Mouse (Mus musculus) neural tube, embryonic 15.5 days (tissue): ENCODE measurements at regions not wholly inside any gene's neighbourhood (a gene's known extent, or its start where the extent isn't known, plus 50 kb on each side); places are given as distances from the start of the nearest gene placed in this dataset.

Experiments
- ATAC-seq: fragments of 200-750 bp; cut with Nextera tagmentation; 2 replicates; pipeline ENCODE4 v1.8.0; 2017; ENCODE audit warnings: mild to moderate bottlenecking, moderate TSS enrichment, moderate library complexity; ENCODE audit not compliant: low FRiP score
- H3K27ac ChIP-seq: fragments of 300-500 bp; sonication (generic); replicated peaks from 2 replicates; pipeline ENCODE4 v1.5.1; 2015; ENCODE audit warnings: mild to moderate bottlenecking, inconsistent platforms
- H3K27me3 ChIP-seq: fragments of 300-500 bp; sonication (generic); replicated peaks from 2 replicates; pipeline ENCODE4 v1.6.1; 2015; ENCODE audit warnings: inconsistent platforms
- H3K36me3 ChIP-seq: fragments of 300-500 bp; sonication (generic); 2 replicates; pipeline ENCODE4 v1.6.1; 2015; ENCODE audit warnings: inconsistent platforms
- H3K4me1 ChIP-seq: fragments of 300-500 bp; sonication (generic); 2 replicates; pipeline ENCODE4 v1.6.1; 2015; ENCODE audit warnings: inconsistent platforms
- H3K4me2 ChIP-seq: fragments of 300-500 bp; sonication (generic); 2 replicates; pipeline ENCODE4 v1.6.1; 2015; ENCODE audit warnings: inconsistent platforms, mild to moderate bottlenecking, moderate library complexity
- H3K4me3 ChIP-seq: fragments of 300-500 bp; sonication (generic); replicated peaks from 2 replicates; pipeline ENCODE4 v1.5.1; 2015; ENCODE audit warnings: mild to moderate bottlenecking, inconsistent platforms
- H3K9ac ChIP-seq: fragments of 300-500 bp; sonication (generic); replicated peaks from 2 replicates; pipeline ENCODE4 v1.6.1; 2015; ENCODE audit warnings: mild to moderate bottlenecking, inconsistent platforms
- H3K9me3 ChIP-seq: fragments of 300-500 bp; sonication (generic); replicated peaks from 2 replicates; pipeline ENCODE4 v1.6.1; 2016; ENCODE audit warnings: inconsistent platforms
- WGBS: fragments of 180-500 bp; shearing (Covaris S2); methylation state at CpG from one replicate; pipeline ENCODE4 v1.1.7; 2015; ENCODE audit warnings: mixed read lengths; 5-methylcytosine and 5-hydroxymethylcytosine counted together

DNA sequence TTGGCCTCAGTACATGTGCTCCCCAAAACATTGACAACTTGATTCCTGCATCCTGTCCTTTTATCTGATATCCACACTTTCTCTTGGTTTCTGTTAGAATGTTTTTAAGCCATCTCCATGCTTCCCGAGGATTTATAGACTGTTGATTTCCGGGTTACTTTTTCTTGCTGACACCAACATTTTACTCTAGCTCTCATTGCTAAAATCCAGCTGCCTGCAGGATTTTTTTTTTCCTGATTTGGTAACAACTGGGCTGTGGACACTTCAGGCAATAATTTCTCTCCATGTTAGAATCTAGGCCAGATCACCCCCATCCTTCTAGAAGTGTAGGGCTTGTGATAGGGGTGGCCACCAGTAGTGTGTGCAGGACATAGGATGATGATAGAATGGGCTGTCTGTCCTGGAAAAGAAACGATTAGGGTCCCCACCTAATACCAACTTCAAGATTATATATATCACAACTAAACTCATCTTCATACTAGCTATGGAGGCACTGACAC, 182.6 kb downstream of the Clic5 start:
- H3K9ac ChIP-seq = no peak overlapping the region
- no peaks in the 10 kb centered on the region for H3K36me3 ChIP-seq
- ATAC-seq = no peak
- no peak overlapping the region for H3K27ac ChIP-seq
- H3K4me1 ChIP-seq = no peaks in the 10 kb centered on the region
- H3K27me3 ChIP-seq = no peaks in the 10 kb centered on the region
- 86% methylated on average over 3 of the region's 3 CpGs for WGBS
- H3K4me2 ChIP-seq = no peak overlapping the region
- no peaks in the 10 kb centered on the region; the same call in 1 of the 2 replicates for H3K9me3 ChIP-seq
- no peak overlapping the region for H3K4me3 ChIP-seq

DNA sequence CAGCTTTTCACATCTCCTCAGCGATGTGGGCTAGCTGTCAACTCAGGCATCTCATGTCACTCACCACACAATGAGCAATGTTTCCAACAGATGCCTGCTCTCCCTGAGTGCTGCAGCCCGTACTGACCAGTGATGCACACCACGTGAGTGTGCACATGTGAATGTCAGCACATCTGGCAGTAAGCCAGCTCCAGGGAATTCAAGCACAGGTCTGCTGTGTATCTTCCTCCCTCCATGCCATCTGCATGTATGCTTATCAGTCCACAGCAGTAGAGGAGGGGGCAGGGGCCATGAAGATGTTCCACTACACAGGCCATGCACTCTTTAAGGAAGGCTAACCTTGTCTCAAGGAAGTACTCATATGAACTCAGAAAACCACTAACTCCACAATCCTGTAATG, 183.2 kb downstream of the Clic5 start:
- 69% methylated on average over 3 of the region's 3 CpGs for WGBS
- no peak overlapping the region for H3K4me2 ChIP-seq
- no peak overlapping the region for H3K27ac ChIP-seq
- H3K27me3 ChIP-seq = no peaks in the 10 kb centered on the region
- no peaks in the 10 kb centered on the region for H3K4me1 ChIP-seq
- H3K9ac ChIP-seq = no peak overlapping the region
- no peak for ATAC-seq
- no peaks in the 10 kb centered on the region for H3K36me3 ChIP-seq
- H3K9me3 ChIP-seq = no peaks in the 10 kb centered on the region; the same call in 1 of the 2 replicates
- no peak overlapping the region for H3K4me3 ChIP-seq

DNA sequence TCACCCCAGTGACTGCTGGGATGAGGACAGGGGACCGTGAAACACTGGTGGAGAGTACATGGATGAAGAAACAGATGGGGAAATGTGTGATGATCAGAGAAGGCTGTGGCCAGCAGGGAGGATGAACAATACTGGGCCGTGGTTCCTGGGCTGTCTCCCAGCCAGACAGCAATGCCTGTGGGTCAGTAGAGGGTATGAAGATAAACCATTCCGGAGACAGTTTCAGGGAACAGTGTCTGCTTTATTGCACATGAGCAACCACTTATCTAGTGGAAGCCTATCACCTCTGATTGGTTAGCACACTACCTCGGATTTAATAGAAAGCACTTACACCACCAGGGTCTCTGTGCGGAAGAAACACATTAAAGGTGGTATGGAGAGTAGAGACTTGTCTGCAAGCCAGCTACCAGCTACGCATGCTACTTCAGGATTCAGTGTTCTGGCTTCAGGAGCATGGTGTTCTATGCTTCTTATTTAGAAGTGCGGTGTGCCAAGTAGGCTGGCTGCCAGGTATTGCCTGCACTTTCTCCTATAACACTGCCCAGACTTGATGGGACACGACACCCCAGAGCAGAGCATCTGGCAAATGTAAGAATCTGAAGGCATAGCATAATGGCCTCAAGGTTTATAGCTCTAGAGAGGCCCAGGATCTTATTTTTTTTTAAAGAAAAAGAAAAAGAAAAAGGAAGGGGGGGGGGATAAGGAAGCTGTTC, 185.5 kb downstream of the Clic5 start:
- Histone ChIP-seq H3K27me3 (no peaks in the 10 kb centered on the region), H3K4me1 (no peaks in the 10 kb centered on the region), H3K9me3 (no peaks in the 10 kb centered on the region; the same call in 1 of the 2 replicates), H3K27ac (no peak overlapping the region), H3K9ac (no peak overlapping the region), H3K4me3 (no peak overlapping the region), H3K36me3 (no peaks in the 10 kb centered on the region), H3K4me2 (no peak overlapping the region)
- ATAC-seq = no peak
- 83% methylated on average over 8 of the region's 8 CpGs for WGBS

DNA sequence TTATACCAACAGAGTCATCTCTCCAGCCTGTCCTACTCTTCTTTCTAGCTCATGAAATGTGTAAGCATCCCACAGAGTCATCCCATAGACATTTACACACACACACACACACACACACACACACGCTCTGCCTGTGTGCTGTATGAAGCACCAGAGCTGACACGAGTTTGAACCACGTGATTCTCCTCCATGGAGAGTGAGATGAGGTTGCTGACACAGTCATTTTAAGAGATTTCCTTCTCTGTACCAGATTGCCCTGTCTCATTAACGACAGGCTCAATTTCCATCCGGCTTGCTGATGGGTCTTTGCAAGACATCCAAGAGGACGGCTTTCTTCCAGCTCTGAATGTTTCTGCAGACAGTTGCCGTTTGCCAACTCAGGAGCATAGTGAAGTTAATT, 190.0 kb downstream of the Clic5 start:
- Histone ChIP-seq H3K27me3 (no peaks in the 10 kb centered on the region), H3K36me3 (no peaks in the 10 kb centered on the region), H3K9ac (no peak overlapping the region), H3K27ac (no peak overlapping the region), H3K4me1 (no peaks in the 10 kb centered on the region), H3K9me3 (no peaks in the 10 kb centered on the region), H3K4me3 (no peak overlapping the region), H3K4me2 (no peak overlapping the region)
- ATAC-seq = no peak
- 71% methylated on average over 7 of the region's 7 CpGs for WGBS

DNA sequence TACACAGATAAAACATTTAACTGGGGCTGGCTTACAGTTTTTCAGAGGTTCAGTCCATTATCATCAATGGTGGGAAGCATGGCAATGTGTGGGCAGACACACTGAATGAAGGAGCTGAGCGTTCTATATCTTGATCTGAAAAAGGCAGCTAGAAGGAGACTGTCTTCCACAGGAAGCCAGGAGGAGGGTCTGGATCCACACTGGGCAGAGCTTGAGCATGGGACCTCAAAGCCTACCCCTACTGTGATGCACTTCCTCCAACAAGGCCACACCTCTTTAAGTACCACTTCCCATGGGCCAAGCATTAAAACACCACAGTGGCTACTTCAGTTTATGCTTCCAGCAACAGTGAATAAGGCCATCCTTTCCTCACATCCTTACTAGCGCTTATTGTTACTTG, 200.5 kb downstream of the Clic5 start:
- Histone ChIP-seq H3K27ac (no peak overlapping the region), H3K36me3 (no peaks in the 10 kb centered on the region), H3K4me3 (no peak overlapping the region), H3K9me3 (no peaks in the 10 kb centered on the region), H3K4me1 (no peaks in the 10 kb centered on the region), H3K4me2 (no peak overlapping the region), H3K9ac (no peak overlapping the region), H3K27me3 (no peaks in the 10 kb centered on the region; the same call in 1 of the 2 replicates)
- peak; percentile 31; the same call in 1 of the 2 replicates for ATAC-seq
- 89% methylated on average over 2 of the region's 2 CpGs for WGBS

DNA sequence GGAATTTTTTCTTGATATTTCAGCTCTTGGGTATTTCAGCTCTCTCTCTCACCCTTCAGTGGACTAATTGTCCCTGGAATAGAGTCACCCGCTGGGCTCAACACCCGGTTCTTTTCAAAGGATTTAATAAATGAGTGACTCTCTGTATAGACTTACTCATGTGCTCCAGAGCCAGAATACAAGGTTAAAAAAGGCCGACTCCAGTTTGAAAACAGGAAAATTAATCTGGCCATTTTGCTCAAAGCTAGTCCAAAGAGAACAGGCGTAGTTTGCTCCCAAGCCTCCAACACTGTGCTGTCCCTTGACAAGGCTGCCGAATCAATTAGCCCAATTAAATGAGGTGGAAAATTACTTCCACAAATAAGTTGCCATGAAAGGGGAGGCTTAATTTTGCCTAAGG, 209.4 kb downstream of the Clic5 start:
- WGBS = 15% methylated on average over 5 of the region's 5 CpGs
- H3K27me3 ChIP-seq = peaks cover 21% of the 10 kb centered on the region
- H3K4me2 ChIP-seq = no peak overlapping the region
- no peaks in the 10 kb centered on the region for H3K36me3 ChIP-seq
- no peak overlapping the region for H3K4me3 ChIP-seq
- no peak overlapping the region for H3K27ac ChIP-seq
- H3K9me3 ChIP-seq = no peaks in the 10 kb centered on the region
- H3K4me1 ChIP-seq = peaks cover 9% of the 10 kb centered on the region
- peak; percentile 61; the same call in 1 of the 2 replicates for ATAC-seq
- no peak overlapping the region for H3K9ac ChIP-seq

DNA sequence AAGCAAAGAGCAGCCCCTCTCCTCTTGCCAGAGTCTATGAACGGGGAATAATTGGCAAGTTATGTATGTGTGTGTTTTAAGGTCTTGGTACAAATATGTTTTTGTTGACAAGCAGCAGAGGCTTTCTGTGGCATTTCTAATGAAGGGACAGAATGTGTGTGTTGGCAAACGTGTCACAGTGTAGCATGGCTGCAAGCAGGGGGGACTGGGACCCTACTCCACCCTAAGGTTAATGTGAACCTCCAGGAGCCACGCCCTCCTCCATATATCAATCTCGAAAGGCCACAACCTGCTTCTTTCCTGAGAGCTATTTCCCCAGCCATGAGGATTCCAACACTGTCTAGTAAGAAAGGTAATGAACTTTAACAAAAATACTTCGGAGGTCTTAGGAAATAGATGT, 209.8 kb downstream of the Clic5 start:
- Histone ChIP-seq H3K36me3 (no peaks in the 10 kb centered on the region), H3K27ac (no peak overlapping the region), H3K9me3 (no peaks in the 10 kb centered on the region), H3K4me1 (peaks cover 9% of the 10 kb centered on the region), H3K9ac (no peak overlapping the region), H3K4me3 (no peak overlapping the region), H3K27me3 (peaks cover 21% of the 10 kb centered on the region), H3K4me2 (no peak overlapping the region)
- 31% methylated on average over 5 of the region's 5 CpGs for WGBS
- ATAC-seq = no peak

DNA sequence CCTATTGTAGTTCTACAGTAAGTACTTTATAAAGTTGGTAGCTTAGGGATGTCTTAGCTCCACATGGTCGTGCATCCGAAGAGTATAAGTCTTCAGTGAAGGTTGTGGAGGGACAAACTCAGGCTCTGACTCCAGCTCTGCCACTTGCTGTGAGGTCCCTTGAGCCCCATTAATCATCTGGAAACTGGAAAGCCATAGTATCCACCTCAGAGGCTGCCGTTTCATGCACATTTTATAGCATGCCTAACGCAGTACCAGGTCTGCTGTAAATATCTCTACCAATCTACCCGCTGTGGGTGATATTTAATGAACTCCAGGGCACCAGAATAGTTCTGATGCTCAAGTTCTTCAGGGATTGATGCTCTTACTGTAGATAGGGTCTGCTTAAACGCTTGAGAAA, 216.5 kb downstream of the Clic5 start:
- no peak for ATAC-seq
- Histone ChIP-seq H3K9ac (no peak overlapping the region), H3K4me1 (no peaks in the 10 kb centered on the region), H3K27ac (no peak overlapping the region), H3K4me2 (no peak overlapping the region), H3K4me3 (no peak overlapping the region), H3K9me3 (no peaks in the 10 kb centered on the region), H3K36me3 (no peaks in the 10 kb centered on the region), H3K27me3 (0 out of 2 replicates have a peak, but pooled peaks cover 6% of the 10 kb centered on the region)
- WGBS = 60% methylated on average over 6 of the region's 6 CpGs

DNA sequence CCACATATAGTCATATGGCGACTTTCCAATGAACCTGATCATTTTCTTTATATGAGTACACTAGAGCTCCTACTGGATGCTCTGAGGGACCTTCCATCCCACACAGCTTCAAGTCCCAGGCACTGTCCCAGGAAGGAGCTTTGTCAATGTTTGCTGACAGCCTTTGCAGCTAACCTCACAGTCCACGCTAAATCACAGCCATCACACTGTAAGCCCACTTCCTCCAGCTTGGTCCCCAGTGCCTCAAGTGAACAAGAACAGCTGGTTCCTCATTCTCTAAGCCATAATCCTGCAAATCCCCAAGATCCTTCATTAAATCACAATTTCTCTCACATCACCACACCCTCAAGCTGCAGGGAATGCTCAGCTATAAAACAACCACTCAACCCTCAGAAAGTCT, 222.6 kb downstream of the Clic5 start:
- WGBS = 81% methylated on average over 2 of the region's 2 CpGs
- no peak overlapping the region for H3K4me2 ChIP-seq
- H3K36me3 ChIP-seq = no peaks in the 10 kb centered on the region
- no peak overlapping the region for H3K4me3 ChIP-seq
- 0 out of 2 replicates have a peak, but pooled peaks cover 3% of the 10 kb centered on the region for H3K9me3 ChIP-seq
- no peak overlapping the region for H3K27ac ChIP-seq
- no peak for ATAC-seq
- no peak overlapping the region for H3K9ac ChIP-seq
- H3K27me3 ChIP-seq = no peaks in the 10 kb centered on the region
- no peaks in the 10 kb centered on the region for H3K4me1 ChIP-seq

DNA sequence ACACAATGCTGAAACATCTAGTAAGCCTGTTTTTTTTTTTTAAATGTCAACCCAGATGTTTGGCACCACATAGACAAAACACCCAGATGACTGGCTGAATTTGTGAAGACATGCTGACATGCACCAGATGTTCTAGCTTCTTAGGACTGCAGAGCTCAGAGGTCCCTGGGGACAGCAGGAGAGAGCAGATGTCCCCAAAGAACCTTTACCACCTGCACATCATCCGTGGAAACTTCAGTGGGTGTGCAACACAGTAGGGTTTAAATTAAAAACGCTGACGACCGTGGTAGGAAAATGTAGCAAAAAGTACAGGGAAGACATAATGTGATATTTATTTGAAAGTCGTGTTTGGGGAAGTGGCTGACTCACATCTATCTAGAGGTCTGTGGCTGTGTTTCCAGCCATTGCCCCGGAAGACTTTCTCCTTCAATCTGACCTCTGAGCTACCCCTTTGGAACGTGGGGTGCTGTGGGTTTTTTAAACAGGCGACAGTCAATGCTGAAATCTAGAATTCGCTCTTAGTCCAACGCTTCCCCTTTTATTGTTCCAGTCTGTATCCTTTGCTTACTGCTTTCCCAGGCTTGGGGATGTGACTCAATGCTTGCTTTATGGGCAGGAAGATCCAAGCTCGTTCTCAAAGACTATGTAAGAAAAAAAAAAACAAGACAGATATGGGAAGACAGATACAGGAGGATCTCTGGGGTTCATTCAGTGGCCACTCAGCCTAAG, 230.5 kb downstream of the Clic5 start:
- no peak for ATAC-seq
- H3K9ac ChIP-seq = no peak overlapping the region
- no peaks in the 10 kb centered on the region for H3K36me3 ChIP-seq
- H3K4me3 ChIP-seq = no peak overlapping the region
- H3K27me3 ChIP-seq = no peaks in the 10 kb centered on the region
- H3K9me3 ChIP-seq = 0 out of 2 replicates have a peak, but pooled peaks cover 3% of the 10 kb centered on the region
- no peak overlapping the region for H3K27ac ChIP-seq
- H3K4me1 ChIP-seq = no peaks in the 10 kb centered on the region
- 76% methylated on average over 11 of the region's 11 CpGs for WGBS
- no peak overlapping the region for H3K4me2 ChIP-seq

DNA sequence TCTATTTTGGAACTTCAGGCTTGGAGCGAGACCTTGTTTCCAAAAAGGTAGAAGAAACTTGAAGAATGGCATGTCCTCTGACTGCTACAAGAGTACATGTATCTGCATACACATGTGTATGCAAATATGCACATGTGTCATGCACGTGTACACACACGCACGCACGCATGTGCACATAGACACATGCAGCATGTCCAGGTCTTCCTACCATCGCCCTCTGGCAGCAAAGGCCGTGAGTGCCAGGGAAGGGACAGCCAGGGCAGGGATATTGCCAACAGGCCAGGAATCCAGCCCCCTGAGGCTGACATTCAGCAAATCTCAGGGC, 231.0 kb downstream of the Clic5 start:
- no peaks in the 10 kb centered on the region for H3K4me1 ChIP-seq
- 0 out of 2 replicates have a peak, but pooled peaks cover 3% of the 10 kb centered on the region for H3K9me3 ChIP-seq
- WGBS = 94% methylated on average over 7 of the region's 7 CpGs
- no peak overlapping the region for H3K4me3 ChIP-seq
- no peak overlapping the region for H3K27ac ChIP-seq
- H3K27me3 ChIP-seq = no peaks in the 10 kb centered on the region
- no peak for ATAC-seq
- H3K36me3 ChIP-seq = no peaks in the 10 kb centered on the region
- H3K9ac ChIP-seq = no peak overlapping the region
- H3K4me2 ChIP-seq = no peak overlapping the region
